Mouse (Mus musculus): ENCODE measurements around the gene Gm49383.

The Gm49383 gene

DNA sequence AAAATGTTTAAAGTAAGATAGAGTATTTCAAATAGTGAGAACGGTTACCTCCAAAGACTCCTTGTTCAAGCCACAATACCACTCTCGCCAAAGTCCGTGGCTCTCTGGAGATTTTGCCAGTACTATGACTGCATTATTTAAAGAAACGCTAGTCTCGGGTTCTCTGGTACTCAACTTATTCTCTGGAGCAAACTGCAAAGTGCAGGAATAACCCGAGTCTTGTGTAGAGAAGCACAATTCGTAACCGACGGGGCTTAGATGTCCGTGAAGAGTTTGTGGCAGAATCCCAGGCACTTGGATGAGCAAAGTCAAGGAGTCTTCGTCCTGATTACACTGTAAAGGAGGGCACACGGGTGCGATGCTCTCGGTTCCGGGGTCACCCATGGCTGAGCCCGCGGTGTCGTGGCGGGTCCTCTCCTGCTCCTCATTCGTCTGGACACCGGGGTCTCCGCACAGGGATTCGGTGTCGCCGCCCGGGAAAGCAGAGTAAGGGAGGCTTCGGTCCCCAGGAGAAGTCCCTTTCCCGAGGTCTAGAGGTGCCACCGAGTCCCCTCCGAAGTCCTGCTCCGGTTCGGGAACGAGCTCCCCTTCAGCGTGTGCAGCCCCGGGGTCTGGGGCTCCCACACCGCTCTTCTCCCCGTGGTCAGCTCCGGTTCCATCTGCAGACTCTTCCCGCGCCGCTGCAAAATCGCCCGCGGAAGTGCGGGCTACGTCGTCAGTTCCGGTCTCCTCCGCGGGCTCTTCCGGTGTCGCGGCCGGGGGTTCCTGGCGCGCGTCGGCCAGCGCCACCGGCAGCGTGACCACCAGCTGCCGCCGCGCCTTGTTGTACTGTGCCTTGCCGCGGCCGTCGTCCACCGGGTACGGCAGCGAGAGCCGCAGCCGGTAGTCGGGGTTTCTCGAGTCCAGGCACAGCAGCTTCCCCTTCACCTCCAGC, at the start of gene Gm49383:
TSS of gene Gm49383 (minus strand) at position 661 of the 934 bp plus-strand sequence.
- DNase-seq (ENCODE audit: low spot score in 2 of 2): peak; percentile 31 to 60

DNA sequence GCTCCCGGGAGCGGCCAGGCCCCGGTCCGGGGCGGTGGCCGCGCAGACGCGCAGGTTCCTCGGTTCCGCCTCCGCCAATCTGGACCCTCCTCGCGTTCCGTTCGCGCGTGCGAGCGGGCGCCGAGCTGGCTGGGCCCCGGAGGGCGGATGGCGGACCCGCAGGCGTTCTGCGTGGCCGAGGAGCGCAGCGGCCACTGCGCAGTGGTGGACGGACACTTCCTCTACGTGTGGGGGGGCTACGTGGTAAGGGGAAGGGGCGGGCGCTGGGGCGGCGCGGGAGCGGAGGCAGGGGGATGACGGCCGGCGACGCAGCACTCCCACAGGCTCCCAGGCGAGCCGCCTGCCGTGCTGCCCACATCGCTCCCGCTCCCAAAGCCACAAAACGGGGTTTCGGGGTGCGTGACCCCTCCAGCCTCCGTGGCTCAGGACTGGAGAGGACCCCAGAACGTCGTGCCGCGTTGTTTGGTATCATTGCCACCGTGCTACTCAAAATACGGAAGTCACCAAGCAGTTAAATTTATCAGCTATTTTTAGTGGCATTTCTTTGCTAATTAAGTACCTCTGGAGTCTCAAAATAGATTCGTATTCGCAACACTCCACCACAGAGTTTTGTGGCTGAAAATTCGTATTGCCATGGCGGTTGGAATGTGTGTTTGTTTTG, 45.0 kb upstream of the Gm49383 start:
- peak; percentile 37 to 71 for DNase-seq (ENCODE audit: low spot score in 2 of 2)

DNA sequence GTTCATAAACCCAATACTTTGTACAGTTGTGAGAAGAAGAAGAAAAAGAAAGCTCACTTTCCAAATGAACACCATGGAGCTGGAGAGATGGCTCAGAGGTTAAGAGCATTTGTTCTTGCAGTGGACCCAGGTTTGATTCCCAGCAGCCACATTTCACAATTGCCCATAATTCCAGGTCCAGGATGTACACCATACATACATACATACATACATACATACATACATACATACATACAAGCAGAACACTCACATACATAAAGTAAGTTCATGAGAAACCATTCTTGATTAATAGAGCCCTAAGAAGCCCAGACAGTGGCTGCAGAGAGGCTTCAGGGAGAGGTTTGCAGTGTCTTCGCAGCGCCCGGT, 44.5 kb upstream of the Gm49383 start:
- DNase-seq (ENCODE audit: low spot score in 2 of 2): no peak

DNA sequence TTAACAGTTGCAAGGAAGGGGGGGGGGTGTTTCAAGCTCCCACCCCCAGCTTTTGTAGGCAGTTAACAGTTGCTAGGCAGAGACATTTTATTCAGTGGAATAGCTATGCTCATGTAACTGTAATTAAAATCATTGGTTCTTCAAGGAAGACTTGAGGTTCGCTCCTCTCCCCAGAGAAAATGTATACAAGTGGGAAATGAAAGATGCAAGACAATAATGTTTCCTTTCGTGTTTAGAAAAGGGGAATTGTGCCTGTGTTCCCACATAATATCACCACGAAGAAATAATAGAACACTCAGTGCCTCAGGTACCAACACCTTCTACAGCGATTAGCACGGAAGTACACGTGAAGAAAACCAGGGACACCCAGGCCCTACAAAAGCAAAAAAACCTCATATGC, 44.0 kb upstream of the Gm49383 start, which contains the start of gene Klhdc1:
TSS of gene Klhdc1 (plus strand) at position 301 of the 400 bp plus-strand sequence.
- DNase-seq (ENCODE audit: low spot score in 2 of 2): no peak

DNA sequence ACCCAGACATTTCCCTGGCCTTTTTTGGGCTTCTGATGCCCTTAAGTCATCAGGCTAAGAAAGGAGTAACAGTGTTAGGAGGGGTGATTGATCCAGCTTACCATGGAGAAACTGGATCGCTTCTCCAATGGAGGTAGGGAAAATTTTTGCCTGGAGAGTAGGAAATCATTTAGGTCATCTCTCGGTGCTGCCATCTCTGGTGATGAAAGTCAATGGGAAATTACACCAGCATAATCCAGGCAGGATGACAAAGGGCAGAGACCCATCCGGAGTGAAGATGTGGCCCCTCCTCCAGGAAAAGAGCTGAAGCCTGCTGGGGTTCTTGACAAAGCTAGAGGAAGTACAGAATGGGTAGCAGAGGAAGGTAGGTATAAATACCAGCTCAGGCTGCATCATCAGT, 41.4 kb upstream of the Gm49383 start:
- no peak for DNase-seq (ENCODE audit: low spot score in 2 of 2)

DNA sequence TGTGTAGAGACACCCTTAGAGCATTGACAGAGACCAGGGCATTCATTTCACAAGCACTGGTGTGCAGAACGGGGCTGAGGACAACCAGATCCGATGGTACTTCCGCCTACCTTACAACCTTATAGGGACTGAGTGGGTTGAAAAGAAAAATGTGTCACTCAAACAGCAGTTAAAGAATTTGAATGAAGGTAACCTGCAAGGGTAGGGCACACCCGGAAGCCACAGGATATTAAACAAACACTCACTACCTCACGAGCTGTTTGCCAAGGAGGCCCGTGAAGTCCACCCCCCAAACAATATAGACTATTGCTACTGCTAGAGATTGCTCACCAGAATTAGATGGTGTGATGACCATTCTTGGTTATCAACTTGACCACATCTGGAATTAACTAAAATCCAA, 38.9 kb upstream of the Gm49383 start:
- no peak for DNase-seq (ENCODE audit: low spot score in 2 of 2)

DNA sequence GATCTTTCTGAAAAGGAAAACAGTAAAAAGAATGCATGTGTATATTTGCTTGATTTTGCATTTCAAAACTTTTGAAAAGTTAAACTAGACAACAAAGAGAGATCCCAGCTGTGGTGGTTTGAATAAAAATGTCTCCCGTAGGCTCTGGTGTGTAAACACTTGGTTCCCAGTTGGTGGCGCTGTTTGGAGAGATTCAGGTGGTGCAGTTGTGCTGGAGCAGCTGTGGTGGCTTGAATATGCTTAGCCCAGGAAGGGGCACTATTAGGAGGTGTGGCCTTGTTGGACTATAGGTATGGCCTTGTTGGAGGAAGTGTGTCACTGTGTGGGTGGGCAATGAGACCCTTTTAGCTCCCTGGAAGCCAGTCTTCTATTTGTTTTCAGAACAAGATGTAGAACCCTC, 32.3 kb upstream of the Gm49383 start:
- no peak for DNase-seq (ENCODE audit: low spot score in 2 of 2)

DNA sequence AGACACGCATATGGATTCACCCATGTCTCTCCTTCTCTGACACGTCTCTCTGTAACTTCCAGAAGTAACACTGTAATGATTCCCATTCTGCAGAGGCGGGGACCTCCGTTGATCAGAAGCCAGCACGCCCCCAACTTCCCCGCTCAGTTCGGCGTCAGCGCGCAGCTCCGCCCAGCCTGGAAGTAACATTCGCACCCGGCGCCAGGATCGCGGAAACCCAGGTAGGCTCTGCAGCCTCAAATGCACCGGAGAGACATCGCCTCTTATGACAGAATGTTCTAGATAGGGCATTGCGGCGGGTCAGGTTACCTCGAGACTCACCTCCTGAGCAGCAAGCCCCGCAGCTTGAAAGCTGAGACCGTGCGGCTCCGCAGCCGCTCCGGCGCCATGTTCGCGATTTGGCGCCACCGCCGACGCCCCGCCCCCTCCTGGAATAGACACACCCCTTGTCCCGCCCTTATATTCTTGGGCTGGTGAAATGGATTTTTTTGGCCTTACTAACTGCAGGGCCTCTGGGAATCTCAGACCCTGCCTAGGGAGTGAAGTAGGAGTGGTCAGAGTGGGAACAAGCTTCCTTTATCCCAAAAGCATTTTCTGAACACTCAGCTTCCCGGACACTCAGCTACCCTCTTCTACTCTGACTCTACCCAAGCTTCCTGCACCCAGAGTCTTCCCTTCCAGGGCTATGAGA, 31.0 kb upstream of the Gm49383 start, which contains the start of gene Pole2:
TSS of gene Pole2 (minus strand) at position 420 of the 691 bp plus-strand sequence.
- DNase-seq (ENCODE audit: low spot score in 2 of 2): peak; percentile 63 to 78

DNA sequence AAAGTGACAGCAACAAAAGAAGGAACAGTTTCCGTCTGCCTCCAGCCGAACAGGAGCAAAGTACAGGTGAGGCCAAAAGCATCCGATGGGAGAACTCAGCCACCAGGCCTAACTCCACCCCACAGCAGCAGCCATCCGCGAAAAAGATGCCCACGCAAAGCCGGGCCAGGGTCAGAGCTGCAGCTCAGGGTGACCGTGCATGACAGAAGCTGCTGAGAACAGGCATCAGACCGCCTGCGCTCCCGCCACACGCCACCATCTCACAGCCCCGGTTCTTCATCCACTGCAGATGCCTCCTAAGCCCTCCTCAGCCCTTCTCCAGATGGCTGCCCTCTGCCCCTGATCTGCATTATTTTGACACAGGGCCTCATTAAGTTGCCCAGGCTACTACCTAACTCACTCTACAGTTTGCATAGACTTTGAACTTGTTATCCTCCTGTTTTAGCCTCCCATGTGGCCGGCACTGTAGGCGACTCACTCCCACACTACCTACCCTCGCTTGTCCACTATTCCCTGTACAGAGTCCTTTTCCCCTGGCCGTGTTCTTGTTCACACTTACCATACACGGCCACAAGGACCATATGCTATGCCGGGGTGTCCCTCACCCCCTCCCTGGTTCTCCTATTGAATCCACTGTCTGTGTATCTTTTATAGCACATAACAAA, 23.8 kb upstream of the Gm49383 start:
- DNase-seq (ENCODE audit: low spot score in 2 of 2): no peak

DNA sequence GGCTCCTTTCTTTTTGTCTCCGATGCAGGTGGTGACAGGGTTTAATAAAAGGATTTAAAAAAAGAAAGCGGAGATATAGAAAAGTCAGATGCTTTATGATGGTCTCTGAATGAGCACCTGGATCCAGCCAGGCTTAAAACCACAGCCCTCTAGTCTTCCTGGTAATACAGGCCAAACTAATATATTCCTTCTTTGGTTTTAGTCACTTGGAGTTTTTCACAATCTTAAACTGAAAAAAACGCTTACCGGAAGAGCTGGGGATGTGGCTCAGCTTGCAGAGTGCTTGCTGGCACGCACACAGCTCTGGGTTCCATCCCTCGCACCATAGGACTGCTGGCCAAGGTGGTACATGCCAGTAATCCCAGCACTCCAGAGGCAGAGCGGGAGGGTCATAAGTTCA, 19.7 kb upstream of the Gm49383 start:
- no peak for DNase-seq (ENCODE audit: low spot score in 2 of 2)

DNA sequence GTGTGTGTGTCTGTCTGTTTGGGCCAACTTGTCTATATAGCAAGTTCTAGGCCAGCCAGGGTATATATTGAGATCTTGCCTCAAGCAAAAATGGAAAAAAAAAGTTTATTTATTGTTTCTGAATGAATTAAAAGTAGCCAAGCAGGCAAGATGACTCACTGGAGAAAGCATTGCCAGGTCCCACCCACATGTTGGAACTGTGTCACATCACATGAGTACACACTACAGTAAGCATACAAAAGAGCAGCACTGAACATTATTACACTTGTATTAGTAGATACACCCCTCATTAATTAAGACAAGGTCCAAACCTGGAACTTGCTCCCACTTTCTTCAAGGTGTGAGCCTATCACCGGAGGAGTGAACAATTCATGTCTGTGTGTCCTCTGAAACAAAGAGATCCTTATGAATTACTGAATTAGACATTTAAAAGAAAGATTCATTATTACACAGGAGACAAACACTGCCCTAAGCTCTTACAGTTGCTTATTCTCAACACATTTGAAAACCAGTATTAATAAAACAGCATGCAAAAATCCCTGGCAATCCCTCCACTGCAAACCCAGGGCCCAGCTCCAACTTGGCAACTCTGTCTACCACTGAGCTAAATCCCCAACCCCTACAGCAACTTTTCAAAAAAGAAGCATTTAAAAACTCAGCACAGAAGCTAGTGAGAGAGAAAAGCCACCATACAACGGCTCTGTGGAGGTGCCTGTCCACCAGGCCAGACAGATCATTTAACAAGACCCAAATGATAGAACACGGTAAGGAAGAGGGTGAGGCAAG, 18.3 kb upstream of the Gm49383 start:
- peak; percentile 23 to 30 for DNase-seq (ENCODE audit: low spot score in 2 of 2)

DNA sequence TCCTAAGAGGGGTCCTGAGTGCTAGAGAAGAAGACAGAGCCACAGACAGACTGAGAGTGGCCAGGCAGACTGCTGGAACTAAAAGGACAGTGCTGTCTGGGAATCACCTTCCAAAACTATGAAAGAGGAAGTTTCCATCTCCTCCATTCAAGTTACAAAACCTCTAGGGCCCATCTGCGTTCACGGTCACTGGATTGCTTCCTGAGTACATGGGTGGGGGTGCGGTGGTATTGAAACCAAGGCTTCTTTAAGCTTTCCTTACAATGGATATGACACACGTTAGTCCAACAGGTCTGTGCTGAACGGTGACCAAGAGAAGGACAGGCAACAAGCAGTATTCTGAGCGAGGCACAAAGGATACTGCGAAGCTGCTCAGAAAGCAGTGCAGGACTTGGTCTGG, 17.5 kb upstream of the Gm49383 start:
- DNase-seq (ENCODE audit: low spot score in 2 of 2): no peak

DNA sequence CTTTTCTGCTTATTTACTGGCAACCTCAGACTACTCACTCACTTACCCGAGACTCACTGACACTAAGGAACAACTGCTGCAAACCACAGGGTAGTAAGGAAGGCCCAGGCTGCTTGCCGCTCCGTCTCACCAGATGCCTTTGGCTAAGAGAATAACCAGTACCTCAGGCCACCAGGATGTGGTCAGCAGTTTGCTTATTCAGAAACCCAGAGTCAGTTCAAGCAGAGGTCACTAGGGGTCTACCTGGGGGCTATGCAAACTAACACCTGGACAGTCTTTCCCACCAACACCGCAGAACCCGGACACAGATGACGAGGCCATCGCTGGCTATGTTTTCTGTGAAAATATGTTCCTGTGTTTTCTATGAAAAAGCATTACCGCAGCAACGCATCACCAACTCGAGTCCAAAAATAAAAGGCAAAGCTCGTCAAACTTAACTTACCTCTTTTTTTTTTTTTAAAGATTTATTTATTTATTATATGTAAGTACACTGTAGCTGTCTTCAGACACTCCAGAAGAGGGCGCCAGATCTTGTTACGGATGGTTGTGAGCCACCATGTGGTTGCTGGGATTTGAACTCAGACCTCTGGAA, 16.4 kb upstream of the Gm49383 start:
- DNase-seq (ENCODE audit: low spot score in 2 of 2): no peak

DNA sequence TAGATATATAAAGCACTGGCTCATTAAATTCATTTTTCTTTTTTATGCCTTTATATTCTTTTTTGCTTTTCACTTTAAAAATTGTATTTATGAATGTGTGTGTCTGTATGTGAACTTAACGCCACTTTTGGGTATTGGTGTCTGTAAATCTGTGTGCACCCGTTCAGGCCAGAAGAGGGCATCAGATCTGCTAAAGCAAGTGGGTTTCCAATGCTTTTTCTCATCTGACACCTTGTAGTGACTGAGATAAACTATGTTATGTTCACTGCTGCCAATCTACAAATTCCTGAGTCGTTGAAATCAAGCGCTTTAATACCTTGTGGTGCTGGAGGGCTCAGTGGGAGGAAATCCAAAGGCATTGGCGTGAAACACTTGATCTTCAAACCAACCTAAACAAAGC, 14.2 kb upstream of the Gm49383 start:
- DNase-seq (ENCODE audit: low spot score in 2 of 2): no peak

DNA sequence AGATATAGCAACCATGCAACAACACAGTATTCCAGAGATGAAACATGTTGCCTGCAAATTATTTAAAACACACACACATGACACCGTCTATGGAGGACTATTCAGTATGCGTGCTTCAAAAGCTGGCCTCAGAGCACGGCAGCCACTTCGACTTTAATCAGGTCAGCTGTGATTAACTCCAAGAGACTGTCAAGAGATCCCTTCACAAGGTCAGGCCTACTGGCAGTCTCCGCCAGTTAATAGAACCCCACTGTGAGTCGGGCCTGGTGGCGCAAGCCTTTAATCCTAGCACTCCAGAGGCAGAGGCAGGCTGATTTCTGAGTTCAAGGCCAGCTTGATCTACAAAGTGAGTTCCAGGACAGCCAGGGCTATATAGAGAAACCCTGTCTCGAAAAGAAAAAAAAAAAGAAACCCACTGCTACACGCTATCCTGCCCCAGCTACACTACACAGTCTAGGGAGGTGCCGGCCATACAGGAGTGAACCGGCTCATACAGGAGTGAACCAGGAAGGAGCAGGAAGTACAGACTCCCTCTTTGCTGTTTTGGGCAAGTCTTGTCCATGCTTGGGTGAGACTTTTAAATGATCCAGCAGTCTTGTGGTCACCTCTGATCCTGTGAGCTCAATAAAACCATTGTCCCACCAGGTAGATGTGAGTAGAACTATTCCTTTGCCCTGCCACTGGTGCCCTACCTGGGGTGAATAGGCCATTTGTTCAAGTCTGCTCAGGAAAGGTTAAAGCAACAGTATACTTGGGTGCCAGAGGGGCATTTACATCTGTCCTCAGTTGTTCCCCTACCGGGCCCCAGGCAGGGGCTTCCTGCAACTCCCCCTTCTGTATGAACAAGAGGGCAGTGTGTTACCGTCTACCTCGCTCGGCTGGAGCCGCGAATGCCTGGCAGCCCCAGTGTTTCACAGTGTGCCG, 13.4 kb upstream of the Gm49383 start:
- no peak for DNase-seq (ENCODE audit: low spot score in 2 of 2)

DNA sequence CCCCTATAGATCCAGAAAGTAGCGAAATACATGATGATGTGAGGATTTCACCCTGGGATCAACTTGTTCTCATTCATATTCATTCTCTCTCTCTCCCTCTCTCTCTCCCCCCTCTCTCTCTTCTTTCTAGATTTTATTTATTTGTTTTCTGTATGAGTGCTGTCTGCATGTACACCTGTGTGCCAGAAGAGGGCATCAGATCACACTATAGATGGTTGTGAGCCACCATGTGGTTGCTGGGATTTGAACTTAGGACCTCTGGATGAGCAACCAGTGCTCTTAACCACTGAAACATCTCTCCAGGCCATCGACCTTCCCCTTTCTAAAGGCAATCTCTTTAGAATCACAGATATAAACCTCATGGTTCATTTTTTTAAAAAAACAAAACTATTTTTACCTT, 11.6 kb upstream of the Gm49383 start:
- DNase-seq (ENCODE audit: low spot score in 2 of 2): no peak

DNA sequence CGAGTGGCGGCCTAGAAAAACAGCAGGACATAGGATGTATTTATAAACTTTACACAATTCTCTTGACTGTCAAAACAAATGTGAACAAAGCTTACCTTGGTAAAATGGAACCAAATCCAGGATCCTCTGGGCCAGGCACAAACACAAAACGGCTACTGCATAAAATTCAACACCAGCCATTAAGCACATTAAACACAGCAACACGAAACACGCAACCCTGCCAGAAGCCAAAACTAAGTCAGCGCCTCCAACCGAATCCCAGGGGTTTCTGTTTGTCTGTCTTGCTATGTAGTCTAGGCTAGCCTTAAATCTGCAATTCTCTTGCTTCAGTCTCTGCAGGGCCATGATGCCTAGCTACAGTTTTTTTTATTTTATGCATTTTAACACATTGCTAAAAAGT, 11.0 kb upstream of the Gm49383 start:
- DNase-seq (ENCODE audit: low spot score in 2 of 2): no peak

DNA sequence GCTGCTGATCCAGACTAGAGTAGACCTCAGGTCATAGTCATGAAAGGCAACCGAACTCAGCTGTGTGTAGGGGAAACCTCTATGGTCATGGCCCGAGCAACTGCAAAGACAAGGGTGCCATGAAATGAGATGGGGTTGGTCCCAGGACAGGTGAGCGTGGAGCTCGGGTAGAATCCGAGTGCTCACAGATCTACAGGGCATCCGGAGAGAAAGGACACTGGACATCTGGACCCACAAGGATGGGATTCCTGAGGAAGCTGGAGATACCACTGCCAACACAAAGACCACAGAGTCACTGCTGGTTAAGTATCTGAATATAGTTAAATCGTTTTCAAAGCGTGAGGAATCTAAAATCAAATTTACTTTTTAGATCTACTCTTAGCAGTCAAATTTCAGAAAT, 10.5 kb upstream of the Gm49383 start:
- no peak for DNase-seq (ENCODE audit: low spot score in 2 of 2)

DNA sequence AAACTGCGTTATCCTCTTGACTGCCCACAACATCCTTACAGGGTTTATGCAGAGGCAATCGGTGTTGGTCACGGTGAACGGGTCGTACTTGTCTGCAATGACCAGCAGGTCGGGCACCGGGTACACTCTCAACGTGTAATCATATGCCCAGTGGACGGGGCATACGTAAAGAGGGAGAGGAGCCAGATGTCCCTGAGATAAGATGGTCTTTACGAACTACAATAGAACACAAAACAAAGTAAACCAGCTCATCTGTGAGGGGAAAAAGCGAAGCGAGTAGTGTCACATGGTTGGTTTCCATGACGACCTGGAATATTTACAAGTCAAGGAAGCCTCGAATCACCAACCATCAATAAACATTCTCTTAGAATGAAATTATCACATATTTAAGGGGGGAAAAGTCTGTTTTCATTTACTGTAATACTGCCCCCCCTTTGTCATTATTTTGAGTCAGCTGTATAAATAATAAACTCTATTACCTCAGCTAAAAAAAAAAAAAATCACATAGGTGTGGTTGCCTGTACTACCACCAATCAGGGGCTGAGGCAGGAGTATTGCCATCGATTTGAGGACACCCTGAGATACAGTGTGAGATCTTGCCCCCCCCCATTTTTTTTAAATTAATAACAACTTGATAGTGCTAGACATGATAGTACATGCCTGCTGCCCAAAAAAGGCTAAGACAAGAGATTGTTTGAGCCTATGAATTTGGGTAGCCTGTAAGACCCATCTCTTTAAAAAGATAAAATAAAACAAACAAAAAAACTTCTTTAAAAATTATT, 7.3 kb upstream of the Gm49383 start, which contains the start of gene Gm49384:
TSS of gene Gm49384 (minus strand) at position 216 of the 782 bp plus-strand sequence.
- no peak for DNase-seq (ENCODE audit: low spot score in 2 of 2)

Data from frontal cortex, postnatal 14 days (tissue).